Mouse (Mus musculus) T-helper 2 cell (primary cell): ENCODE data around the gene Tmem102.

Experiments
- in situ Hi-C: fragments of 300-600 bp; cut with MboI, MseI; formaldehyde crosslinking; loops from one replicate; pipeline ENCODE4 v1.15.1; 2025; ENCODE audit warnings: high pct_unique_total_duplicates

The Tmem102 gene

GRCm38 (mm10) chr11:69760160-69760900, 45.1 kb downstream of the Tmem102 start:
- in situ Hi-C loops = loop anchor here (25.0 kb wide), 1 partner anchor 902 kb away; the partner anchor contains the start of genes Eno3, Pfn1 and Spag7

GRCm38 (mm10) chr11:69758971-69759721, 46.3 kb downstream of the Tmem102 start:
- in situ Hi-C loops = loop anchor here (5.0 to 25.0 kb wide), 2 partner anchors 83 to 903 kb away; partner anchors contain the start of genes Eno3, Pfn1 and Spag7

DNA sequence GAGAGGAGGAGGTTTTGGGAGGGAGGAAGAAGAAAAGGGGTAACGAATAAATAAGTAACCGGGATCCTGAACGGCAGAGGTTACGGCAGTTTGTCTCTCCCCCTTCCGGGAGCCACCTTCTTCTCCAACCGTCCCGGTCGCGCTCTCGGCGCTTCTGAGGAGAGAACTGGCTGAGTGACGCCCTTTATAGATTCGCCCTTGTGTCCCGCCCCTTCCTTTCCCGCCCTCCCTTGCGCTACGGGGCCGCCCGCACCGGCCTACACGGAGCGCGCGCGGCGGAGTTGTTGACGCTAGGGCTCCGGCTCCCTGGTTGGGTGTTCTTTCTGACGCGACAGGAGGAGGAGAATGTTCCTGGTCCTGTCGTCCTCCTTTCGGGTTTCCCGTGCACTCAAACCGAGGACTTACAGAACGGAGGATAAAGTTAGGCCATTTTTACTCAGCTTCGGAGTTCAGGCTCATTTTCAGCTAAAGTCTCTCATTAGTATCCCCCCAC, 46.9 kb downstream of the Tmem102 start, which contains the start of gene Polr2a:
Polr2a (minus strand) TSS at position 160 of the 493 bp plus-strand sequence.
- in situ Hi-C loops = loop anchor here (5.0 to 25.0 kb wide), 2 partner anchors 84 to 904 kb away; partner anchors contain the start of genes Eno3, Pfn1 and Spag7

DNA sequence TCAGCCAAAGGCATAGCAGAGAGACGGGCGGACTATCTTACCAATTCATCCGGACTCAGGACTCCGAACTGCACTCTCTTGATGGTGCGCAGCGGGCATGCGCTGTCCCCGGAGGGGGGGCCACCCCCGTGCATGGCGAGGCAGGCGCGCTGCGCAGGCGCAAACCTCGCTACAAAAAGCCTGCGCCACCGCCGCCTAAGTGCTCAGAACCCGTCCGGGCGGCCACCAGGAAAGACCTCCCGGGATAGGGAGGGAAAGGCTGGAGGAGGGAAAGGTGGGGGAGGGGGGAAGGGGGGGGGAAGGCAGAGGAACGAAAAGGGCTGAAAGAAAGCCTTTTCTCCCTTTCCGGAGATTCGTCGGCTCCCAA, 47.4 kb downstream of the Tmem102 start:
- in situ Hi-C loops = loop anchor here (5.0 to 25.0 kb wide), 2 partner anchors 84 to 904 kb away; partner anchors contain the start of genes Eno3, Pfn1 and Spag7

GRCm38 (mm10) chr11:69757303-69758089, 47.9 kb downstream of the Tmem102 start:
- in situ Hi-C loops = loop anchor here (5.0 to 25.0 kb wide), 2 partner anchors 85 to 905 kb away; partner anchors contain the start of genes Eno3, Pfn1 and Spag7

GRCm38 (mm10) chr11:69754701-69755100, 50.7 kb downstream of the Tmem102 start:
- in situ Hi-C loops = loop anchor here (5.0 to 25.0 kb wide), 2 partner anchors 88 to 908 kb away; partner anchors contain the start of genes Eno3, Pfn1 and Spag7

- in situ Hi-C loops = loop anchor here (25.0 kb wide), 1 partner anchor 908 kb away; the partner anchor contains the start of genes Eno3, Pfn1 and Spag7
Observed at GRCm38 (mm10) chr11:69754233-69754632, 51.2 kb downstream of the Tmem102 start.
